Mouse (Mus musculus) liver, embryonic 14.5 days (tissue): ENCODE results near the gene 1810055G02Rik.
A peak's percentile ranks its signal among the peaks of the same experiment; 100 is the strongest.

Experiments
- CTCF ChIP-seq: IDR thresholded peaks from 2 replicates; pipeline ENCODE4 v1.5.1; 2016; ENCODE audit warnings: antibody characterized with exemption, low read depth, control low read depth
- EP300 ChIP-seq: IDR thresholded peaks from 2 replicates; pipeline ENCODE4 v1.6.1; 2016; ENCODE audit warnings: antibody characterized with exemption, low read depth

GRCm38 (mm10) chr19:3723904-3724303, 15.8 kb downstream of the 1810055G02Rik start:
- TF ChIP-seq CTCF, result peak; percentile 78
- TF ChIP-seq EP300, result no peak
